Mouse (Mus musculus): ENCODE measurements at regions not wholly inside any gene's neighbourhood (a gene's known extent, or its start where the extent isn't known, plus 50 kb on each side); places are given as distances from the start of the nearest gene placed in this dataset.
"Not testable (repeated sequence)": the region's sequence is repeated elsewhere in the genome, so short reads cannot be mapped to it uniquely, and the experiment has no call there.

DNA sequence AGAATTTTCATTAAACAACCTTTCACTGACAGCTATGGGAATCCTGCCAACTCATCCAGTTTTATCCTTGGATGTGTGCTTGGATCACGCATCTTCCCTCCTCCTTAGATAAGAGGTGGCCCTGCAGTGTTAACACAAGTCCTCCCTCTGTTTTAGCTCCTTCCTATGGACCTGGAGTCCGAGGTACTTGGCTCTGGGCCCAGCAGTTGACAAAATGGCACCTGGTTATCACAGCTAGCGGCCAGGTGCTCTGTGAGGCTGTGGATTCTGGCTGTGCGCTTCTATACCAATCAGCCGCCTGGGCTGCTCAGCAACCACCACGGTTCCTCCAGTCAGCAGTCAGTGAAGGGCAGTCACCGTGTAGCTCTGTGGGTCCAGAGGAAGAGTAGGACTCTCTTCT lies 157.4 kb downstream of the Prdm2 start:
- peak; percentile 20 for DNase-seq

DNA sequence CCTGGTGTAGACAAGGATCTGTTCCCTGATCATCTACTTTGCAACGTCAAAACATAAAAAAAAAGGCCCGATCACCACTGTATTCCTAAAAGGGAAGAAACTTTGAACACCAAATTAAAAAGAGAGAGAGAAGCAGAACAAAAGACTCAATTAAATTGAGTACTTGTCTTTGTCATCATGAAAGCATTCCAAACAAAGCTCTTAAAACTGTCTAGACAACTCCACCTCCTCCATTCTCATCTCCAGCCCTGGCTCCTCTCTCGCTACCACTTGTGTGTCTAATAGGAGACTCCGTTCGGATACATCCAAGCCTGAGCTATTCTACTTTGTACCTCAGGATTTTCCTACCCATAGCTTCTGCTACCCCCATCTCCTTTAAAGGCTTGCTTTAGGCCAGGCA lies 159.8 kb downstream of the Prdm2 start:
- DNase-seq: no peak

DNA sequence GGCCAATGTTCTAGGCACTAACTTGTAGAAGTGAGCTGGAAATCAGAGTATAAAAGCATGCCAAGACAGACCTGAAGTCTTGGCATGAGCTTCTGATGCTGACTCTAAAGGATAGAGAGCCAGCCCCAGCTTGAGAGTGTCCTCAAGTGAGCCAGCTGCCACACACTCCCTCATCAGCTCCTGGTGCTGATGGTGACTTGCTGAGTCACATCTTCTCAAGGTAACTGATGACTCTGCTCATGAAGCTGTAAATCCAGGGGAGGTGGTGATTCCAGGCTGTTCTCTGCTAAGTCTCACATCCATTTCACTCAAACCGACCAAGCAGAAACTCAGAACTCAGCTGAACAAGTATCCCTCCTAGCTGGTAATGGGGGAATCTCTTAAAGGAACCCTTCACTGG lies 161.6 kb downstream of the Prdm2 start:
- DNase-seq: no peak

DNA sequence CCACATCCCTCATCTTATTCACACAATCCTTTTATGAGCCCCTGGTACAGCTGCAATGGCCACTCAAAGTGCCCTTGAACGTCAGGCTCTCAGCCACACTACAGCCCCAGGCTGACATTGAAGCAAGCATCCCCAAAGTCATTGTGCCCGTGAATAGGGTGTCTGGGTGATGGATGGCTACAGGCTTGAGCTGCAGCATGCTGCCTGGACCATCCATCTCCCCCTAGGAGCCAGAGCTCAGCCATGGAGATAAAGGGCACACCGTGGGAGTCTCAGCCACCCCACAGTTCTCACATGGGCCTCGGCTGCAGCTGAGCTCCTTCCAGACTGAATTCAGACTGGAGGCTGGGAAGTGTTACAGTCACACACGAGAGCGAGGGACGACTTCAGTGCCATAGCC lies 167.6 kb downstream of the Prdm2 start:
- DNase-seq: no peak

DNA sequence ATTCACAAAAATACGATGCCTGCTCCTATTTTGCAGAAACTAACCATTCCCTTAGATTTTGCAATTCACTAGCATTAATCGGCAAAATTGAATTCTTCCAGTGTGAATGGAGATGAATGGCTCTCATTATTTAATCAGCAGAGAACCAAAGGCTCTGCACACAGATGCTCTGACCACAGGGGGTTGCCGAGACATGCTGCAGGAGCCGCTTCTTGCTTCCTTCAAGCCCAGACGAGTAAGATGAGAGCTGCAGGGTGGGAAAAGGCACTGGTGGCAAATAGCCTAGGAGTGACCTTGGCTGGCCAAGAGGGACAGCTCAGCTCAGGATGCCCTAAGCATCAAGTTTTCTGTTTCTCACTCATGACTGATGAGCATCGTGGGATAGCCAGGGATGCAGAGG lies 170.0 kb downstream of the Prdm2 start:
- no peak for DNase-seq

DNA sequence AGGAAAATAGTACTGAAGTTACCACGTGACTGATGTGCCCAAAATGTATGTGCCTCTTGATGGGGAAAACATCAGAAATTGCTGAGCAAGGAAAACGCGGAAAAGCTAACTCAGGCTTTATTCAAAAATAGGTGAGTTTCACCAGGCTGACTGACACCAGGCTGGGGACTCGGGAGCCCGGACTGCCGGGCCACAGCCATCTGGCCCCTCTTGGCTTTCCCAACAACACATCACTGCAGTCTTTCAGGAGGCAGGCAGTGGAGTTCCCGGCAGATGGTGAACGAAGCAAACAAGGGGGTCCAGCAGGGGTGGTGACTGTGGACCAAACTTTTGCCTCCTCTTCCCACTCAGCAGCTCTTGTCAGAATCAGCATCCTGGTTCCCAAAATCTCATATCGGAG lies 174.2 kb downstream of the Prdm2 start:
- DNase-seq: no peak

DNA sequence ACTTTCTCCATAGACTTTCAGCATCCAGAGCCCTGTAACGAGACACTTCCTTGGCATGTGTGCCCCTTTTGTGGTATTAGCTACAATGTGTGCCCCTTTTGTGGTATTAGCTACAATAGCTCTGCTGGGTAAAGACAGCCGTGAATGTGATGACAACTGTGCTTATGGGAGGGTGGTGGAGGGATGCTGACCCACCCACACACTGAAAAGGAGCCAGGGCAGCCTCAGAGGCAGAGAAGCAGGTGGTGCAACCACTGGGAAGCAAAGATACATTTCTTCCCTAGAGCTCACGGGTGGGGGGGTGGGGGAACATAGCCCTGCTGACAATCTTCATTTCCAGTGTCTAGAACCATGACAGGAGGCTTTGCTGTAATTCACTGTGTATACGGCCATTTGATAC lies 176.1 kb downstream of the Prdm2 start:
- DNase-seq: no peak

DNA sequence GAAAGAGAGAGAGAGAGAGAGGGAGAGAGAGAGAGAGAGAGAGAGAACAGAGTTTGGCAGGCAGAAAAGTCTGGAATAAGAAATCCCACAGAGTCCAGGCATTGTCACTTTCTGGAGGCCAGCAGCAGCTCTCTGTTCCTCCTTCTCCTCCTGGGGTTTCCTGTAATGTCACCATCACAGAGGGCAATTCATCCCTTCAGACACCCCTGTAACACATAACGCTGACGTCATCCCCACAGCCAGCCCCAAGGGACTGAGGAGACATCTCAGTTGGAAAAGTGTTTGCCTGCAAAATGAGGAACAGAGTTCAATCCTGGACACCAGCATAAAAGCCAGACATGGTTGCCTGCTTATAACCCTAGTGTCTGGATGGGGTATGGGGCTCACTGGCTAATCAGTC lies 177.7 kb downstream of the Prdm2 start:
- DNase-seq: not testable (repeated sequence)

DNA sequence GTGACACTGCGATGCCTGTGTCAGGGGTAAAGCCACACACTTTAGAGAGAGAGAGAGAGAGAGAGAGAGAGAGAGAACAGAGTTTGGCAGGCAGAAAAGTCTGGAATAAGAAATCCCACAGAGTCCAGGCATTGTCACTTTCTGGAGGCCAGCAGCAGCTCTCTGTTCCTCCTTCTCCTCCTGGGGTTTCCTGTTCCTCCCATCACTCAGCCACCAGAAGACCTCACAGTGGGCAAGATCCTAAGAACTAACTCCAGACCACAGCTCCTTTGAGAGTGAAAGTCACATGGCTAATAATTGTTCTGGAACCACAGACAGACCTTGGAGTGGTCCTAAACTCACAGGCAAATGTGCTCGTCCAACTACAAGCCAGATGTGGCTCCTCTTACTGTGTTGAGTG lies 178.5 kb downstream of the Prdm2 start:
- not testable (repeated sequence) for DNase-seq

DNA sequence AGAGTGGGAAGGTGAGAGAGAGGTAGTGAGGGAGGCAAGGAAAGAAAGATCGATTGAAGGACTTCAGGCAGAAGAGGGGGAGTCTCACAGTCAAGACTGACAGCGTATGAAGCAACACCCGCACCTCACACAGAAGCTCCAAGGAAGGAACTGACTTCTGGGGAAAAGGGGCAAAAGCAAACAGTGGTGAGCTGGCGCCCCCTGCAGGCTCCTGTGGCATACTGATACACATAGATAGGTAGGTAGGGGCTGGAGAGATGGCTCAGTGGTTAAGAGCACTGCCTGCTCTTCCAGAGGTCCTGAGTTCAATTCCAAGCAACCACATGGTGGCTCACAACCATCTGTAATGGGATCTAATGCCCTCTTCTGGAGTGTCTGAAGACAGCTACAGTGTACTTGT lies 183.0 kb downstream of the Prdm2 start:
- DNase-seq: not testable (repeated sequence)

DNA sequence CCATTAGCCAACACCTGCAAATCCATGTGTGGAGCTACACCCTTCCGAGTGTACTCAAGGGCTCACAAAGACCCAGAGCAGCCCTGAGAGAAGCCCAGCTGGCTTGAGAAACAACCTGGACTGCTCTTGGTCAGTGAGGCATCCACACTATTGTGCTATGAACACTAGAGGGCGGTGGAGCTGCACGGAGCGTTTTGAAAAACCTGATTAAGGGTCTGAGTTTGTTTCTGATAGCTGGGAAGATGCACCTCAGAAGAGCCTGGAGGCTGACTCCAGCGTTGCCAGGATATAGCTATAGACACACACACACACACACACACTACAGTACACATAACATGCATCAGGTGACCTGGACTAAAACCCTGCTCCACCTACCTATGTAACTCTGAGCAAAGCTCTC lies 185.5 kb downstream of the Prdm2 start:
- DNase-seq: peak; percentile 75

DNA sequence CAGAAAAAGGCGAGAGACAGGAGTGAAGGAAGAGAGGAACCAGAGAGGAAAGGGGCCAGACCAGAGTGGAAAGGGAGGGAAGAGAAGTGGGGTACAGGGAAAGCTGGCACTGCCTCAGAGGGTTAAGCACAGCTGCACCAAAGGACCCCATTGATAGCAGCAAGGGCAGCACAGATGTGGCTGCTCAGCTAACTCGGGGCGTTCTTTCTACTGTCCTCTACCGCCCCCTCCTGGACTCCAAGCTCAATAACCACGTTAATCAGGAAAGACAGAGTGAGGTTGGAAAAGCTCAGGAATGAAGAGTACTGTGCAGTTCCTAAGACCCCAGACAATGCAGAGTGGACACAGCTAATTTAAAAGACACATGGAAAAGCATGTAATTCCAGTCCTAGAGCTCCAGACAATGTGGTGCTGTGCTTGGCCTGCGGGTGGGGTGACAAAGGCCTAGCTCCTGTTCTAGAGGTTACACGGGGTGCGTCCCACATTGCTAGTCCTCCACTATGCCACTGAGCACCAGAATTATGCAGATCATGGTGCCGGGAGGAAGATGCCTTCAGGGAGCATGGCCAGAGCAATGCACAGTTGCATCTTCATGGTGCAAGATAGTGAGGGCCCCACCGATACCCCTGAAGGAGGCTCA lies 191.4 kb downstream of the Prdm2 start:
- peak; percentile 82 for DNase-seq

DNA sequence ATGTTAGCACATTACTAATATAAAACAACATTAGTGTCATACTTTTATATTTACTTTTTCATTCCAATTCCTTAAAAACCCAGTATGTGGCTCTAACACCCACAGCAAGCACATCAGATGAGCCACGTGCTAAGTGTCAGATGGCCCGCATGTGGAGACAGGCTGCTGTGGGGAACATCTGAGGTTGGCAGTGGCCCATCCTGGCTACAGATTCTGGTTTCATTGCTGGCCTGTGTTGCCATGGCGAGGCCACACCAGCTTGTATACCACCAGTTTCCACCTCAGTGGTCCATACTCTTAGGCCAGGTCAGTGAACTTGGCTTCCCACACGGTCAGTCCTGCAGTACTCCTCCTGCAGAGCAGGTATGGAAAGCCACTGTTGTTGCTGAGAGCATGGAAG lies 192.1 kb downstream of the Prdm2 start:
- DNase-seq: no peak

DNA sequence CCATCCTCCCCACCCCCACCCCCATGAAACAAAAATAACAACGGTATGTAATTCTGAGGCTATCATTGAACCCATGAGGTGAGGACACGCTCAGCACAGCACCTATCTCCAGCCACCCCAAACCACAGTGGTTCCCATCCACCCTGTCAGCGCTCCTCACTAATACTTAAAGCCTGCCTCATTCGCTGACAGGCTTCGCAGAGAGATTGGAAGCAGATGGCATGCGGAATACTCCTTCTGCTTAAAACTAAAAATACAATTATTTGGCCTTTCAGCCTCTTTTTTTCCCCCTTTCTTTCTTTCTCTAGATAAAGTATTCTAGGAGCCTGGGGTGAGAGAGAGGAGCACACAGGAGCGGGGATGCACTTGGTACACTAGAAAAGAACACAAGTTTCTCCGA lies 199.9 kb downstream of the Prdm2 start:
- DNase-seq: no peak

DNA sequence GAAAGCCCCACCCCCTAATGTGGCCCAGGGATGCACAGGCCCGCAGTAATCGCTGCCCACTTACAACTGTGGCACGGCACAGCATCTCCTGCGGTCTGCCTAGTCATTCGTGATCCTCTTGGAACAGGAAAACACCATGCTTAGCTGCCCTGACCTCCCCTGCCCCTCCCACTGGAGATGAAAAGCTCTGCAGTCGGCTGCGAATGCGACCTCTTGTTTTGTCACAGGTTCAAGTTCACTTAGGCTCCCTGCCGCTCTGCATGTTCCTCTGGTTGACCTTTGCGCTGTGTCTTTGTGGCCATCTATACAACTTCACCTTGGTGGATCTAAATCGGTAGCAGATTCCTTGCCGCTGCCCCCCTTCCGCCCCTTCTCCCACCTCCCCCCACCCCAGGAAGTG lies 210.8 kb downstream of the Prdm2 start:
- no peak for DNase-seq

DNA sequence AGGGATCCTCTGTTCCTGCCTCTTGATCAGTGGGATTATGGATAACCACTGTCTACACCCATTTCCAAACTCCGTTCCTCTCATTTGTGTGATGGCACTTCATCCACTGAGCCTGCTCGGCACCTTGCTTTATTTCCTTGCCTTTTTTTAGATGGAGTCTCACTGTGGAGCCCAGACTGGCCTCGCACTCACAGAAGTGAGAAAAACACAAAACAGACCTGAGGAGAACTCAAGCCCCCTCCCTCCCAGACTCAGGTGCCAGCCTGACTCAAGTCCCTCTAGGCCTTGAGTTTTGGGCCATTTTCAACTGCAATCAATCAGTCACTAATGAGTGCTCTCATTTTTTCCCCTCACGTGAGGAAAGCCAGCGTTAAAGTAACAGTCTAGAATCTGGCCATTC lies 211.3 kb downstream of the Prdm2 start:
- no peak for DNase-seq

DNA sequence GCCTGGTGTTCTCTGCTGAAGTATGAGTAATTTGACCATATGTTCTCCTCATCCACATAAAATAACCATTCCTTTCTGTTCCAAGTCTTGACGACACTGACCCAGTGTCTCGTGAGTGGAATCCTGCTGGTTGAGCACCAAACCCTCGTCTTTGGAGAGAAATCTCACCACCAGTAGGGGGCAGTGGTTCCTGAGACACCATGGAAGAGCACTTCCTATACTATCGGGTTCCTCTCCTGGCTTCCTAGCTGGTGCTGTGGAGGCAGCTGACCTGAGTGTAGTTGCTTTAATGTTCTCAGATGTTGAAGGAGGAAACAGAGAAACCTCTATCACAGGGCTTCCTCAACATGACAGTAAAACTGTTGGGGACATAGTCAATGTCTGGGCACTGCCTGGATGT lies 216.4 kb downstream of the Prdm2 start:
- no peak for DNase-seq

DNA sequence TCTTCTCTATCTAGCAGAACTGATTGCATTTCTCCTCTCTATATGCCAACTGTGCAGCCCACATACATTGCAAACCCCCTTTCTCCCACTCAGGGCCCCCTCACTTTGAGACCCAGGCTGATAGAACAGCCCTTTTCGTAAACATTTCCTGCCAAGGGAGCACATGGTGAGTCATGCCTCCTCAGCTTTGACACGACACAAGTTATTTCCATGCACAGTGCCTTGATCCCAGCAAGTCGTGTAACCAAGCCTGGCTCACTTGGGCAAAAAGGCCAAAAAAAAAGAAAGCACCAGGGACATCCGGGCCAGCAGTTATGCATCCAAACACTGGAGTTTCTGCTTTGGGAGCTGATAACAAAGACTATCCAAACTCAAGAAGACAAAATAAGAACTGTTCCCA lies 221.4 kb downstream of the Prdm2 start:
- DNase-seq: no peak

DNA sequence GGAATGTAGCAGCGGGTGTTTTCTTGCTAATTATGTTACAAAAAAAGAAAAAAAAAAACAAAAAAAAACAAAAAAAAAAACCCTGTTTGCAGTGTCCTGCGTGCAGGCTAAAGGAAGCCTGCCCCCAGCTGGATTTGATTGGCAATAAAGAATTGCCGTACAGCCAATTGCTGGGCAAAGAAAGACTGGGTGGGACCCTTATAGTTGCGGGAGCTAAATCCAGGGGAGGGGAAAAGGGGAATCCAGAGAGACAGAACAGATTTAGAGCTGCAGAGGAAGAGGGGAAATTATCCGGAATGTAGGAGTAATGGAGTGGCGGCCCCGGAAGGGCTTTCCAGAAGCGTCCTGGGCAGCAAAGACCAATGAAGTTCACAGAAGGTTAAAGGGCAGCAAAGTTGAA lies 223.6 kb downstream of the Prdm2 start:
- DNase-seq: no peak

DNA sequence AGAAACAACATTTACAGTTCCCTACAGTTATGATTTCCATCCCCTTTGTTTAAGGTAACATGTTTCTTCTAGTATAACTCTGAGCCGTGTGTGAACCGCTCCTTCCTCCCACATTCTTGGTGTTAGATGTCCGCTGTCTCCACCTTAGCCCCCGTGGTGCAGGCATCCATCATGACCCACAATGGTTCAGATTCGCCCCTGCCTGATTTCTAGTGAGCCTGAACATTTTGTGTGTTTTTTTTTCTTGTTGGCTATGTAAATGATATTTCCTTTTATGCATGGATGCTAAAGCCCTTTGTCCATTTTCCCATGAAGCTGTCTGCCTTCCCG lies 229.5 kb downstream of the Prdm2 start:
- DNase-seq: no peak

DNA sequence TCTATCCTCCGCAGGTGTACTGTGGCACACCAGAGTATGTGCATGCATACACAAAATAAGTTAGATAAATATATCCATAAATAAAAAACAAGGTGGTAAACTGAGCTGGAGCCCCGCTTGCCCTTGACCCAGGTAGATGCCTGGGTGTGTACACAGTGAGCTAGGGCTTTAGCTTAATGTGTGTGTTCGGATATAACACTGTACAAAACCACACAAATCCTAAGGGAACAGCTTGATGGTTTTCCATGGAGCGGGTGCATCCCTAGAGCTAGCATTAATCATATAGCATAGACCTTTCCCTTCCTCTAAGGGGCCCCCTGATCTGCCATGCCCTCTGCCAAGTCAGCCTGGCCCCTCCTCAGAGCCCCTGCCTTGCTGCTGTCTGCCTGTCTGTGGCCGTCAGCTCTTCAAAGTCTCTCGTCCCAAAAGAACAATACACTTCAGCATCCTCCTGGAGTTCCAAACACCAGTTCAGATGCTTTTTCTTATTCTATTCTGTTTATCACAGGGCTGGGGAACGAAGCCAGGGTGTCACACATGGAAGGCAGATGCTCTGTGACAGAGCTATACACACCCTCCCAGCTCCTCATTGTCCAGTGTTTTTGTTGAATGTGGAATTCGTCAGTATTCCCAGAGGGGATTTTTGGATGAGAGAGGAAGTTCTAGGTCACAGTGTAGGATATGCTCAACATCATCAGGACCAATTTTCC lies 230.1 kb downstream of the Prdm2 start:
- no peak for DNase-seq

DNA sequence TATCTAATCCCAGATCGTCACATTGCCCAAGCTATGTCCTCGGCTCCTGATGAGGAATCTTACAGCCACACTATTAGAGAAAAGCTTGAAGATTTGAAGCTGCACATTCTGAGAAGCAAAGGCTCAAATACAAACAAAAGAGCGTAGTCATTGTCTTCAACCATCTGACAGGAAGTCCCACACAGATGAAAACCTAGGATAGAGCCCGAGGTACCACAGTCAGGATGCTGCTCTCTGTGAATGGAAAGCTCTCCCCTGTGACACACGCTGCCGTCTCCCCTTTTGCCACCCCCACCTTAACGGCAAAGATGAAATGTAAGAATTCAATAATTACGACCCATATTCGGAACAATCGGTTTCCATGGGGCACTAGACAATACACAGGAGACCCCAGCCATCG lies 237.2 kb downstream of the Prdm2 start:
- DNase-seq: no peak

DNA sequence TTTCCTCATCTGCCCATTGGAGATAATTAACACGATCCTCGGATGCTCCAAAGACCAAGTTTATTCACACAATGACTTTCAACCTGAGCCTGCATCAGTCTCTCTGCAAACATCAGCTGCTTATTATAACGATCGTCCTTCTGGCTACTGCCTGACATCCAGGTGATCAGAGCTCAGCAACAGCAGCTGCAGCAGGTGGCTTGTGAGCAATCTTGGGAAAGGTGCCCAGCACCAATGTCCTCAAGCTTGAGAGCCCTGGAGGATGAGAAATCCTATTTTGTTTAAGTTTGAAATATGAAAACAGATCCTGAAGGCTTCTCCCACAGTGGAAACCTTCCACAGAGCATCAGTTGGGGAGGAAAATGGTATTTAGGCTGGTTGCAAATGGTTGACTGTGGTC lies 242.8 kb downstream of the Prdm2 start:
- no peak for DNase-seq

DNA sequence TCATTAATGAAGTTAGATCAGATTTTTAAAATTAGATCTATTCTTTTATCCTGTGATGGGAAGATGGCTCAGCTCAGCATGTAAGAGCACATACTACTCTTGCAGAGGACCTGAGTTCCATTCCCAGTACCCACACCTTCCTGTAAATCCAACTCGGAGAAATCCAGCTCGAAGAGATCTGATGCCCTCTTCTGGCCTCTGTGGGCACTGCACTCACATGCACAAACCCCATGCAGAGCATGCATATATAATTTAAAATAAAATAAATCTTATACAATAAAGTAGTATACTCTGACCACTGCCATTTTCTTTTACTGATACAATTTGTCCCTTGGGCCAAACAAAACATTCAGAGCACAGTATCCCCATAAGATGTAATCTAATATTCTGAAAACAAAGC lies 245.2 kb downstream of the Prdm2 start:
- DNase-seq: no peak
